Mouse (Mus musculus): ENCODE measurements around the gene 9830107B12Rik.

Gene 9830107B12Rik

DNA sequence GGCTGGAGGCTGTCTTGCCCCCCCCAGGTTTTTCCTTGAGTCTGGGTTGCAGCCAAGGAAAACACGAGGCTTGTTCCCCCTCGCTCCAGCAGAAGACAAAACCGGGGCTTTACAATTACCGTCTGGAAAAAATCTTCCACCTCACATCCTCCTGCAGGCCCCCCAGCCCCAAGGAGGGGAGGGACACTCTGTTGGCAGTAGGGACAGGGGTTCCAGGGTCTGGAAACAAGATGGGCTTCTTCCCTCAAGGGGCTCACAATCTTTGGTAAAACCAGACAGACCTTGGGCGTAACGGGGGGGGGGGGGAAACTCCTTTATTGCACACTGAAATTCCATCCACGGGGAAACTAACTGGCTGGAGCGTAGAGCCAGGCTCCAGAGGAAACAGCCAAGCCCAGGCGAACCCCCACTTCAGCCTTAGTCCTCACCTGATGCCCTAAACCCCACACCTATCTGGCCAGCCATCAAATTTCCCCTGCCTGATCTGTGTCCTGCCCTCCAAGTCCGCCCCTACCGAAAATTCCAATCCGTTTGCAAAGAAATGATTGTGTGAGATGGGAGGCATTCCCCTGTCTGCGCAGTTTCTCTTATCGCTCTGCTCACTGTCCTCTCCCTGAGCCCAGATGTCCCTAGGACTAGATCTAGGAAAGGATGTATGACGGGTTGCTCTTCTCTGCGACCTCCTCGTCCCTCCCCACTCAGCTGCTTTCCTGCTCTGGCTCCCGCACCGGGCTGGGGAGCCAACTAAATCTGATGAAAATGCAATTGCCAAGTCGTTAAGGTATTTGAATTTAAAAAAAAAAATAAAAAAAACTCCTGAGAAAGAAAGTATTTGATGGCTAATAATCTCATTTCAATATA, 51.0 kb downstream of the 9830107B12Rik start:
- no peak for DNase-seq (ENCODE audit: low spot score in 2 of 2)

DNA sequence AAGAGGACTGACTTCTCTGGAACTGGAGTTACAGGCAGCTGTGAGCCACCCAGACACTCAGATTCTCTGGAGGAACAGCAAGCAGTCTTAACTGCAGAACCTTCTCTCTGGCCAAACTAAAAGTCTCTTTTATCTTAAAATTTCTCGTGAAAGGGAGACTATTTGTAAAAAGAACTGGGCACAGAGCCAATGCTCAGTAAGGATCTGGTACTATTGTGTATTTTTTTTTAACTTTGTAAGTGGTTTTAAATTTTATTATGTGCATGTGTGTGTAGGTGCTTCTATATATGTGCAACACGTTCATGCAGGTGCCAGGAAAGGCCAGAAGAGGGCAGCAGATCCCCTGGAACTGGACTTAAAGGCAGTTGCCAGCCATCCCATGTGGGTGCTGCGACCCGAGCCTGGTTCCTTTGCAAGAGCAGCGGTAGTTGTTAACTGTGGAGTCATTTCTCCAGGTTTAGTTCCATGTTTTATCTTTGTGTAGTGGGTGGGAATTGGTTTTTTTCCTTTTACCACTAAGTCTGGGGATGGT, 52.7 kb downstream of the 9830107B12Rik start:
- no peak for DNase-seq (ENCODE audit: low spot score in 2 of 2)

DNA sequence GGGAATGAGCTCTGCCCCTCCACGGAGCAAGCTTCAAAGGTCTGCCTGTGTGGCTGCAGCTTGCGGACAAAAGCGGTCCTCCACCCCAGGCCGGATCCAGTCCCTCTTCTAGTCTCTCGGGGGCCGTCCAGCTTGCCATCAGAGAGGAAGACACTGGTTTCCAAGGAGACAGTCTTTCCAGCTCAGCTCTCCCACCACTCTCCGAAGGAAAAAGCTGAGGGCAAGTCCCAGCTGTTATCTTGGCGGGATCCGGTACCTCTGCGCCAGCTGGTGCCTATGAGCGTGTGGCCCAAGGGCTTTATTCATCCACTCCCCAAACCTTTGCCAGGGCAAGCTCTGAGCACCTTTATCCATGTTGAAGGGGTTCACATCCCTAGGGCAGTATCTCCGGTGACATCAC, 55.8 kb downstream of the 9830107B12Rik start:
- DNase-seq (ENCODE audit: low spot score in 2 of 2): no peak

DNA sequence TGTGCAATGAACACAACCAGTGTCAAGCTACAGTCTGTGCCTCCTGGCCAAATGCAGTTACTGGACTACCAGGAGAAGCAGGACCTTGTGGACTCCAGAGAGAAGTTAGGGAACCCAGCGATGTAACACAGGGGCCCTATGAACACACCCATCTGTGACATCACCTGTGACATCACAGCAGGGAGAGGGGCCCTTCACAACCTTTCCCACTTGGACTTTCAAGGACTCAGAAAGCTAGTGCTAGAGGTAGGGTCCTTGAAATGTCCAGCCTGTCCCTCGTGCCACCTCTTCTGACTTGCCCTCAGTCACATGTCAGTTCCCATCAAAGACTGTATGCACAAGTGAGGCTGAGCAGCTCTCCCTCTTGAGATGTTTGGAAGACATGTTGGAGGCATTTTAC, 56.6 kb downstream of the 9830107B12Rik start:
- DNase-seq (ENCODE audit: low spot score in 2 of 2): no peak

DNA sequence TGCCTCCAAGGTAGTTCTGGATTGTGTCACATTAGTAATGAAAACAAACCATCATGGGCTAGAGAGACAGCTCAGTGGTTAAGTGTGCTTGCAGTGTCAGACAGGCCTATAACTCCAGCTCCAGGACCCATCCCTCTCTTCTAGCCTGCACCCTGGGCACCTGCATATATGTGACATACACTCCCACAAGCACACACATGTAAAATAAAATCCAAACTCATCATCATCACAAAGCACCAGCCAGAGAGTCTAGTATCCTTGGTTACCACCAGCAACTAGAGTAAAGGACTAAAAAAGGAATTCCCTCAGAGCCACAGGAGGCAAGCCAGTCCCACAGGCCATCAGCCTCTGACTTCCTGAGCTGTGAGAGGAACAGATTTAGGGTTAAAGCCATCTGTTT, 57.0 kb downstream of the 9830107B12Rik start, which contains the start of gene 1700067P10Rik:
1700067P10Rik (plus strand) TSS at position 301 of the 400 bp plus-strand sequence.
- no peak for DNase-seq (ENCODE audit: low spot score in 2 of 2)

DNA sequence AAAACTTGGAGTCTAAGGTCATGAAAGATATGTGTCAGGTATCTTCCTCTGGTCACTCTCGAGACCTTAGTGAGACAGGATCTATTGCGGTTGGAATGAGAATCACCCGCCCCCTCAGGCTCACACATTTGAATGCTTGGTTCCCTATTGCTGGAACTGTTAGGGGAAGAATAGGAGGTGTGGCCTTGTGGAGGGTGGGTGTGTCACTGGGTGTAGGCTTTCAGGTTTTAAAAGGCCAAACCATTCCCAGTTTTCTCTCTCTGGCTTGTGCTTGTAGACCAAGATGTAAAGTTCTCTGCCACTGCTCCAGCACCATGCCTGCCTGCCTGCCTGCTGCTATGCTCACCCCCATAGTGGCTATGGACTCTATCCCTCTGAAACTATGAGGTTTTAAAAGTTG, 65.4 kb downstream of the 9830107B12Rik start:
- DNase-seq (ENCODE audit: low spot score in 2 of 2): no peak

All from frontal cortex, postnatal 36 days (tissue).